Mouse (Mus musculus) liver, adult 2 months (tissue): ENCODE measurements around the gene S100a5.

Experiments used
- CTCF ChIP-seq: fragments of 200-500 bp; IDR thresholded peaks from 2 replicates; pipeline ENCODE4 v1.5.1; 2011; ENCODE audit warnings: low read depth, low read length, control low read depth
- POLR2A ChIP-seq: fragments of 200-500 bp; IDR thresholded peaks from 2 replicates; pipeline ENCODE4 v1.6.1; 2011; ENCODE audit warnings: low read length, control low read depth; ENCODE audit not compliant: insufficient read depth; ENCODE audit errors: extremely low read depth

DNA sequence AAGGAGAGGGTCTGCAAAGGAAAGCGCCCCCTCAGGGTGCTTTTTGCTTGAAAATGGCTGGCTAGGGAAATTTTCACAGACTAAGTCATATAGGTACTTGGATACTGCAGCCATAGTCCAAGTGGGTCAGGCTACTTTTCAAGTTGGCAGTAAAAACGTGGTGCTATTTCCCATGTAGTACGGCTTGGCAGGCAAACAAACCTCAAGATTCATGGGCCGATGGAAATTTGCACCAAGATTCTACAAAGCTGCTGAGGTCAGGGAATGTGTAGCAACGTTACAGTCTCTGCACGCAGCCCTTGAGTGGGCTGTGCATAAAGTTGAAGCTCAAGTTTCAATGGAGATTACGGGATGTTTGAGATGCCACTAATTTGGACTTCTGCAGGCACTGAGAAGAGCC, 28.9 kb upstream of the S100a5 start:
- TF ChIP-seq CTCF: no peak
- TF ChIP-seq POLR2A: no peak
